Mouse (Mus musculus) testis, postnatal 14 days (tissue): ENCODE data around the gene Gm21987.

Source experiments
- DNase-seq: peaks from one replicate; pipeline ENCODE4 v3.0.0; 2021; ENCODE audit warnings: low spot score

Gene Gm21987

DNA sequence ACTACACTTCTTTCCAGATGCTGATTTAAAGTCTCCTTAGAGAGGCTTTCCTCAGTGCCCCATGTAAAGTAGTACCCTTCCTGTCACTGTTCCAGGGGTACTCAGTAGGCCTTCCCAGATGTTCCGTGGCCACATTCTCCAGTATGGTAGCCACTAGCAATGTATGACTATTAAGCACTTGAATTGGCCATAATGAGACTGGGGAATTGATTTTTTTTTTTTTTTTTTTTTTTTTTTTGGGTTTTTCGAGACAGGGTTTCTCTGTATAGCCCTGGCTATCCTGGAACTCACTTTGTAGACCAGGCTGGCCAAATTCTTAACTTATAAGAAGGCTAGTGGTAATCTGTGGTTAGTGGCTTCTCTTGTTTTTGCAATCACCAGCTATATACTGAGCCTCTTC lies 3.0 kb downstream of the Gm21987 start:
- DNase-seq: no peak

DNA sequence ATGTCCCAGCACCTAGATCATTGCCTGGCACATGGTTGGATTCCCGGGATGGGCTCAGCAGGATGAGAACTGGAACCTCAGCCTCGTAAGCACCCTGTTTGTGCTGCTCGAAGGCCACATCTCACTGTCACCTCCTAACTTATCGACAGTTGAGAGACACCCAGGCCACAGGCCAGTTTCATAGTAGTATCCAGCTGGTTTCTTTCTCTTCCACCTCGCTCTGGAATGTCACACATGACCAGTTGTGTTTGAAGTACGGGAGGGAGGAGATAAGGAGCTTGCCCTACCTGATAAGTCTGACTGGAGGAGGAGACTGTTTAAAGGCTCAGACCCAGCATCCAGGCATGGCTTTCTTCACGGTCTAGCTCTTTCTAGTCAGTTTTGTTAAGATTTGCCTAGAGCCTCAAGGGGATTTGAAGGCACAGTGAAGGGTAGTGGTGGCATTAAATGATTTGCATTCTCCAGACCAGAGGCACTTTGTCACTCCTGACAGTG lies 3.6 kb downstream of the Gm21987 start:
- no peak for DNase-seq

- no peak for DNase-seq
Measured at GRCm38 (mm10) chr16:38350939-38351338, 4.1 kb downstream of the Gm21987 start.

DNA sequence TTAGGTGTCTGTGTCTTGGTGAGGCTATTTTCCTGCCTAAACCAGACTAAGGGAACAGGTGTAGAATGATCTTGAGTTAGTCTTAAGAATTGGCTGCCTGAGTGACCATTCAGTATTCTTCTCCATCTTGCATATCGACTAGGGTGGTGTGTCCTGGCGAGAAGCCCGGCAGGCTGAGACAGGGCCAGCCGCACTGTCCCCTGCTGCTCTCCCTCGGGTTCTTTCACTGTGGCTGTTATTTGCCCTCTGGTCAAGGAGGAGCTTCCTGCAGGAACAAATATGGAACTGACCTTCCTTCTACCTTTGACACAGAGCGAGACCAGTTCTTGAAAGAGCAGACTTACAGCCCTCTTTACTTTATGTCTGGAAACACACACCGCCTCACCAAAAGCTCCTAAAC lies 5.2 kb downstream of the Gm21987 start:
- no peak for DNase-seq

DNA sequence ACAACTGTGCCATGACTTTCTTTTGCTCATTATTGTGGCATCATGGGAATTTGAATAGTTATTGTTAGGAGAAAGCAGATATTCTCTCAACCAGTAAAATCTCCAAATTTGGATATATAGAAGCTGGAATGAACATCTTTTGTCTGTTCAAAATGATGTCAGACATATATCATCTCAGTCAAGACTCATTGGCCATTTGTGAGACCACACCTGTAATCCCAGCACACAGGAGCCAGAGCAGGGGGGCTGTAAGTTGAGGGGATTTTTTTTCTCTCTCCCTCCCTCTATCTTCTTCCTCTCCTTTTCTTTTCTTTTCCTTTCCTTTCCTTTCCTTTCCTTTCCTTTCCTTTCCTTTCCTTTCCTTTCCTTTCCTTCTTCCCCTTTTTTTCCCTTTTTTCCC lies 6.0 kb downstream of the Gm21987 start:
- DNase-seq: no peak

DNA sequence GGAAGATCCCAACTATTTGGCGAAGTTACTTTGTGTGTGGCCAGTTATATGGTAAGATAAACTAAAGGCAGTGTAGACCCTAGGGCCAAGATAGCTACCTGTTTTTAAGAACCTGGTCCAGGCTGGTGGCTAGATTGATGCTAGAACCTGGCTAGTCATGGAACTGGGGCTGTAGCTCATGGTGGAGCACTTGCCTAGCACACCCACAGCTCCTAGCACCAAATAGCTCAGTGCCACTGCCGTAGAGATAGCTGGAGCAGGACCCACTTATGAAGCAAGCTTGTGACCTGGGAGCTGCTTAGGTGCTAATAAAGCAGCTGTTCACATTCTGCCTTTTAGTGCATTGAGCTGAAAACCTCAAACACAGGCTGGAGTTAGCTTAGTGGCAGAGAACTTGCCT lies 6.8 kb downstream of the Gm21987 start:
- DNase-seq: no peak

- no peak for DNase-seq
Measured at GRCm38 (mm10) chr16:38354185-38354913, 7.5 kb downstream of the Gm21987 start.

GRCm38 (mm10) chr16:38358256-38358812 lies 11.5 kb downstream of the Gm21987 start:
- DNase-seq: no peak

DNA sequence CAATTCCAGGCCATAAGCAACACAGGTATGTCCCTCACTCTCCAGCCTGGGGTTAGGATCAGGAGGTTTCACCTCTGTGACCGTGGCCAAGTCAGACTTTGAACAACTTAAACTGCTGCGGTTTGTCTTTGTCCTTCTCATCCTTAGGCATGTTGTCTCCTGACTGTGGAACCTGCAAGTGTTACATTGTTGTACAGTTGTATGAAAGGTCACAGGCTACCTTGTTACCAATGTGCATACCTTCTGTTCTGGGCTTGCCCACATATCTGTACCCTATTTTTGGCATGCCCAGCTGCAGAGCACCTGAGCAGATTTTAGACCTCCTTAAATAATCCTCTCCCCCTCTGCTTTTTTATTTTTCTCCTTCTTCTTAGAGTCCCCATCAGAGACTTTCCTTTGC lies 12.4 kb downstream of the Gm21987 start:
- peak; percentile 49 for DNase-seq

- no peak for DNase-seq
Measured at GRCm38 (mm10) chr16:38359857-38360256, 13.0 kb downstream of the Gm21987 start.

- DNase-seq: no peak
Measured at GRCm38 (mm10) chr16:38360317-38360716, 13.5 kb downstream of the Gm21987 start.

GRCm38 (mm10) chr16:38361933-38362332 lies 15.1 kb downstream of the Gm21987 start, which contains the start of gene Popdc2:
Gene Popdc2 (plus strand): TSS chr16:38362209.
- no peak for DNase-seq

DNA sequence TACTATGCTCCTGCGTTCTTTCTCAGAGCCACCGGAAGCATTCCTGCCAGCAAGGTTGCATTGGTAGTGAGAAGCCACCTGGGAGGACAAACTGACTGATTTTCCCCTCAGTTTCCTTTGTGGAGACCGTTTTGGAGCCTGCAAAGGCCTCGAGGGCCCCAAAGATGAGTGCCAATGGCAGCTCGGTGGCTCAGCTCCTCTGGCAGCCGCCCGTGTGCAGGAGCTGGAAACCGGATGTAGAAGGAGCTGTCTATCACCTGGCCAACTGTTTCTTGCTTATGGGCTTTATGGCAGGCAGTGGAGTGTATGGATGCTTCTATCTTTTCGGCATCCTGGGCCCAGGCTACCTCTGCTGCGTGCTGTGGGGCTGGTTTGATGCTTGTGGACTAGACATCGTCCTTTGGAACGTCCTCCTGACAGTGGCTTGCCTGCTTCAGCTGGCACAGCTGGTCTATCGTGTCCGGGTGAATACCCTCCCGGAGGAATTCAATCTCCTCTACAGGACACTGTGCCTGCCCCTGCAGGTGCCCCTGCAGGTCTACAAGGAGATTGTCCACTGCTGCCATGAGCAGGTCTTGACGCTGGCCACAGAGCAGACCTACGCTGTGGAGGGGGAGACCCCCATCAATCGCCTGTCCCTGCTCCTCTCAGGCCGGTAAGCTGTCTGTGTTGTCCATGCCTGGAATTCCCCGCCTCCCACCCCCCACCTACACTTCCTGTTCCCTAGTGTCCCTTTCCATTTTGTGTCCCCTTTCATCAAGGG lies 15.8 kb downstream of the Gm21987 start:
- no peak for DNase-seq

- no peak for DNase-seq
Measured at GRCm38 (mm10) chr16:38363256-38363595, 16.4 kb downstream of the Gm21987 start.

- DNase-seq: no peak
Measured at GRCm38 (mm10) chr16:38363657-38364056, 16.8 kb downstream of the Gm21987 start.

DNA sequence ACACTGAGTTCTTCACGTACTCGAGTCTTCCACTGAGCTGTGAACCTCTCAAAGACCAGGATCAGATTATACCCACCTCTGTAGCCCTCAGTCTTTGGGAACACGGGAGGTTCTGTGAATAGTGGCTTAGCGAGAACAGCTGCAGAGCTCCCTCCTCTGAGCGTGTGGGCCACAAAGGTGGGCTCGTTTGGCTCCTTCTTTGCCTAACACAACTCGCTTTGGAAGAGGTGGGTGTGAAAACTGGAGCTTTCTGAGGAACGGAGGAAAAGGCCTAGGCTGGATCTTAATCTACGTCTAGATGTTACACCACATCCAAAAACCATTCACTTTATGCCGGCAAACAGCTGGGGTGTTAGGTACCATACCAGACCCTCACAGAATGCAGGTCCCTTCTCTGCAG lies 18.6 kb downstream of the Gm21987 start:
- DNase-seq: no peak

- DNase-seq: no peak
Measured at GRCm38 (mm10) chr16:38366231-38366630, 19.4 kb downstream of the Gm21987 start.

DNA sequence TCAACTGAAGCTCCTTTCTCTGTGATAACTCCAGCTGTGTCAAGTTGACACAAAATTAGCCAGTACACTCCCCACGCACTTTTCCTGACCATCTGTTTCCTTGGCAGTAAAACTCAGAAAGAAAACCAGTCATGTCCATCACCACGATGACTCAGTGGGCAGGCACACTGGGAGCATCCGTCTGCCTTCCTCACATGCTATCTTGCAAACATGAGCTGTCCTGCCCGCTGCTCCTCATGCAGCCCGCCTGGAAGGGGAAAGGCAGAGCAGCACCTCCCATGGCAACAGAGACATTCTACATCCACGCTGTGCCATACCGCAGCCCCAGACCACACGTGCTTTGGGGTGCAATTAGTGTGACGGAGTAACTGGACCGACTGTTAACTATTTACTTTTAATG lies 21.5 kb downstream of the Gm21987 start:
- no peak for DNase-seq

DNA sequence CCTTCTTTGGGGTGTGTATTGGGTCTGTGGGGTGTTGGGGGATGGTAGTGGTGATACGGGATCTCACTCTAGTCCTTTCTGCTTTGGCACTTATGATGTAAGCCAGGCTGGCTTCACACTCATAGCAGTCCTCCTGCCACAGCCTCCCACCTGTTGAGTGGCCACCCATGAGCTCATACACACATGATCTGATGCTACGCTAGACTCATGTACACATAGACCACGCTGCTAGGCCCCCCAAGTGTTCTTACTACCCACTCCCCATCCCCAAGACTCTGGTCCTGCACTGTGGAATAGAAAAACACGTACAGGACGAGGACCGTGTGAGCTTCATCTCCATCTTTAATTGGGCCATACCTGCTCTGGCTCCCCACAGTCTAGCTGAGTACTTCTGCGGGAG lies 22.2 kb downstream of the Gm21987 start:
- no peak for DNase-seq

GRCm38 (mm10) chr16:38369431-38369830 lies 22.6 kb downstream of the Gm21987 start:
- DNase-seq: no peak

DNA sequence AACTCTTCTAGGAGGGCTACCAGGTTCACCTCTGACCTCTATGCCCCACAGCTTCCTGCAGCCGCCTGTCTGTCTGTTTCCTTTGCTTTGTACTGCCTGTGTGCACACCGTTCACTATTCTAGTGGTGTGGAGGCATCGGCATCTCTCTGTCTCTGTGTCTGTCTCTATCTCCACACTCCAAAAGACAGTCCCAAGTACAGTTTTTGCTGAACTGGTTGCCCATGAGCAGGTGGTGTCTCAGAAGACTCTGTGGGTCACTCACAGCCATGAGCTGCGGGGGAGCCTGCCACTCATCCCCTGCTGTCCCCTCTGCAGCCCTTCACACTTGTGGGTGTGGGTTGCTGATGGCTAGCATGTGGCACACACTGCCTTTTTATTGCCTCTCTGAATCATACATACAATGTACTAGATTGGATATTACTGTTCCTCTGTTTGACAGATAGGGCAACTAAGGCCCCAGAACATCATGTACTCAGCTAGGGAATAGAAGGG lies 23.2 kb downstream of the Gm21987 start:
- no peak for DNase-seq

- no peak for DNase-seq
Measured at GRCm38 (mm10) chr16:38370633-38371374, 24.0 kb downstream of the Gm21987 start.
